Mouse (Mus musculus) olfactory bulb, adult 2 months (tissue): ENCODE measurements around the gene Plscr3. TPM values are rescaled to one million over a fixed set of nuclear protein-coding genes. Genes with fewer than 3 reads are reported as not detected.
A peak's percentile ranks its signal among the peaks of the same experiment; 100 is the strongest.

Source experiments
- H3K27ac ChIP-seq: fragments of 200-500 bp; 2 replicates; pipeline ENCODE4 v1.5.1; 2012; ENCODE audit warnings: low read depth, low read length; ENCODE audit not compliant: insufficient read depth
- H3K4me1 ChIP-seq: fragments of 200-500 bp; 2 replicates; pipeline ENCODE4 v1.6.1; 2012; ENCODE audit warnings: low read length; ENCODE audit not compliant: control insufficient read depth, insufficient read depth
- H3K4me3 ChIP-seq: fragments of 200-500 bp; 2 replicates; pipeline ENCODE4 v1.5.1; 2012; ENCODE audit warnings: mild to moderate bottlenecking, low read depth, low read length, moderate library complexity; ENCODE audit not compliant: insufficient read depth
- CTCF ChIP-seq: fragments of 200-500 bp; IDR thresholded peaks from 2 replicates; pipeline ENCODE4 v1.5.1; 2012; ENCODE audit warnings: low read depth, mild to moderate bottlenecking, low read length, moderate library complexity; ENCODE audit not compliant: insufficient read depth
- POLR2A ChIP-seq: fragments of 200-500 bp; IDR thresholded peaks from 2 replicates; pipeline ENCODE4 v1.6.1; 2012; ENCODE audit warnings: mild to moderate bottlenecking, low read depth, low read length, moderate library complexity; ENCODE audit not compliant: insufficient read depth
- WGBS: fragments of 180-500 bp; shearing (Covaris S2); methylation state at CpG from one replicate; pipeline ENCODE4 v1.1.7; 2018; 5-methylcytosine and 5-hydroxymethylcytosine counted together
- polyA plus RNA-seq: library from polyadenylated mRNA; stranded (reverse); fragments of >200 nt; gene quantifications from 2 replicates; pipeline ENCODE4 v1.2.4, GENCODE M21; 2012; ENCODE audit warnings: low replicate concordance; ENCODE audit not compliant: missing spikeins, insufficient read depth, insufficient read length

Plscr3 gene
- polyA plus RNA-seq, 1 experiment = not detected

GRCm38 (mm10) chr11:69871822-69872221, 25.6 kb downstream of the Plscr3 start:
- WGBS = 91% methylated on average over 7 of the region's 7 CpGs
- Histone ChIP-seq H3K4me1 (peaks cover 2% of the 10 kb centered on the region; the same call in 1 of the 2 replicates), H3K4me3 (no peak overlapping the region), H3K27ac (no peak overlapping the region)
- no peak for TF ChIP-seq POLR2A
- TF ChIP-seq CTCF = no peak

DNA sequence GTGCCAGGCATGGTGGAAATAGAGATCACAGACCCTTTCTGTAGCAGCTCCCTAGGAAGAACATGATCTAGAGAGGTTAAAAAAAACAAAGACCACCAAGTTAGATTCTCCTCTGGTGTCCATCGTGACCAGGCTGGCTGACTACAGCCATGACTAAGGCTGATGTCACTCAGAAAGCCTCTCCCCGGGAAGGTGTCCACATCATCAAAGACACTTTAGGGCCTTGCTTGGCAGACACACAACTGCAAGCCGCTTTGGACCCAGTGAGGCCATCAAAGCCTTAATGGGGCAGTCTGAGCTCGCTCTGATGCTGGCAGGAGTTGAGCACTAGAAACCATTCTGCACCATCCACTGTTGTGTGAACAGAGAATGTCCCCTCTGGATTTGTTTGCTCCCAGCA, 26.3 kb downstream of the Plscr3 start:
- TF ChIP-seq POLR2A (no peak), CTCF (no peak)
- Histone ChIP-seq H3K4me1 (peaks cover 5% of the 10 kb centered on the region; the same call in 1 of the 2 replicates), H3K27ac (no peak overlapping the region), H3K4me3 (no peak overlapping the region)
- 66% methylated on average over 4 of the region's 4 CpGs for WGBS

- WGBS = 58% methylated on average over 7 of the region's 7 CpGs
- Histone ChIP-seq H3K4me3 (no peak overlapping the region), H3K27ac (no peak overlapping the region), H3K4me1 (peaks cover 18% of the 10 kb centered on the region)
- no peak for TF ChIP-seq POLR2A
- no peak for TF ChIP-seq CTCF
Observed at GRCm38 (mm10) chr11:69876186-69876585, 30.0 kb downstream of the Plscr3 start.

GRCm38 (mm10) chr11:69876867-69877266, 30.7 kb downstream of the Plscr3 start:
- WGBS = 1% methylated on average over 12 of the region's 12 CpGs
- H3K27ac ChIP-seq = no peak overlapping the region
- H3K4me1 ChIP-seq = peaks cover 22% of the 10 kb centered on the region
- TF ChIP-seq CTCF (peak; percentile 76), POLR2A (no peak)
- no peak overlapping the region for H3K4me3 ChIP-seq

GRCm38 (mm10) chr11:69877878-69878277, 31.7 kb downstream of the Plscr3 start, which contains the start of gene Tmem95:
Tmem95 (minus strand) TSS chr11:69878018.
- Histone ChIP-seq H3K27ac (no peak within 1 kb of the TSS), H3K4me3 (no peak within 1 kb of the TSS), H3K4me1 (peaks cover 22% of the 10 kb centered on the region)
- 80% methylated on average over 11 of the region's 11 CpGs for whole genome bisulfite sequencing
- no peak for TF ChIP-seq CTCF
- TF ChIP-seq POLR2A = no peak

GRCm38 (mm10) chr11:69878399-69878798, 32.2 kb downstream of the Plscr3 start:
- Histone ChIP-seq H3K27ac (no peak overlapping the region), H3K4me1 (peaks cover 22% of the 10 kb centered on the region), H3K4me3 (no peak overlapping the region)
- 65% methylated on average over 3 of the region's 3 CpGs for WGBS
- no peak for TF ChIP-seq POLR2A
- no peak for TF ChIP-seq CTCF

- peaks cover 22% of the 10 kb centered on the region for H3K4me1 ChIP-seq
- TF ChIP-seq CTCF = no peak
- TF ChIP-seq POLR2A = no peak
- H3K4me3 ChIP-seq = no peak overlapping the region
- no peak overlapping the region for H3K27ac ChIP-seq
- 93% methylated on average over 6 of the region's 6 CpGs for WGBS
Observed at GRCm38 (mm10) chr11:69878952-69879351, 32.8 kb downstream of the Plscr3 start.

DNA sequence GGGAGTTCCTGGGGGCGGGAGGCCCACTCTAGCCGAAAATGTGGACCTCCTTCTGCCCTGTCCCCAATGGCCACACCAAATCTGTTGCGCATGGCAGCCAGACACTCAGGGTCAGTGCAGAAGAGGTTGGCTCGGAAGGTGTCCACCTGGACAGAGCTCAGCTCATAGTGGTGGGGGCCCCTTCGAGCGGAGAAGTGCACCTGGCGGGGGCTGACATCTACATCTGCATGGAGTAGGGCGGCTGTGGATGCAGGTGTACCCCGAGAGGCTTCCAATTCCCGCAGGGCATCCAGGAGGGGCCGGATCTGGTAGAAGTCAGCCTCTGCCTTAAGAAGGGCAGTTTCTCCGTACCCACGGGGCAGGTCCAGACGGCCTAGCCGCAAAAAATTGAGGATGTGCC, 33.5 kb downstream of the Plscr3 start:
- Histone ChIP-seq H3K27ac (no peak overlapping the region), H3K4me3 (no peak overlapping the region), H3K4me1 (peaks cover 22% of the 10 kb centered on the region)
- 70% methylated on average over 15 of the region's 15 CpGs for WGBS
- no peak for TF ChIP-seq POLR2A
- no peak for TF ChIP-seq CTCF

DNA sequence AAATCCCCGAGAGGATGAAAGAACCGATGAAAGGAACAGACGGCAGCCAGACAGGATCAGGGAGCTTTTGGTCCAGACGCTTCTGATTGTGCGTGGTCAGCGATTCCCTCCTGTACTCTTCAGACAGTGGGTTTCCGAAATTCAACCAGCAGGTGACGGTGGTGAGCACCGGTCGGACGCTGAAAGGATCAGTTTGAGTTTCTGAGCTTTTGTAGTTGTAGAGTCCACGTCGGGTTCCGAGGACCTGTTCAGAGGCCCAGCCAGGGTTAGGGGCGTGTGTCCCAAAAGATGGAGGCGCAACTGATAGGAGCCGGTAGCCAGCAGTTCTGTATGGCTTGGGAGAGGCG, 34.3 kb downstream of the Plscr3 start:
- 1% methylated on average over 18 of the region's 18 CpGs for WGBS
- H3K27ac ChIP-seq = peak overlapping the region; percentile 17; the same call in 1 of the 2 replicates
- H3K4me1 ChIP-seq = peaks cover 22% of the 10 kb centered on the region
- peak overlapping the region; percentile 48 for H3K4me3 ChIP-seq
- TF ChIP-seq POLR2A (no peak), CTCF (no peak; the same call in 1 of the 2 replicates)
